Mouse (Mus musculus) myocyte (in vitro differentiated cells): ENCODE data around the gene Ndufaf2. TPM values are rescaled to one million over a fixed set of nuclear protein-coding genes. Genes with fewer than 3 reads are reported as not detected.
A peak's percentile ranks its signal among the peaks of the same experiment; 100 is the strongest.

Source experiments
- H3K27me3 ChIP-seq: one replicate; pipeline ENCODE4 v1.6.1; 2011; ENCODE audit not compliant: control insufficient read depth, insufficient read depth, insufficient read length
- H3K36me3 ChIP-seq: one replicate; pipeline ENCODE4 v1.6.1; 2011; ENCODE audit not compliant: control insufficient read depth, insufficient read depth
- H3K4me2 ChIP-seq: one replicate; pipeline ENCODE4 v1.6.1; 2011; ENCODE audit warnings: low read depth, control low read depth
- H3K4me3 ChIP-seq: one replicate; pipeline ENCODE4 v1.5.1; 2011; ENCODE audit warnings: mild to moderate bottlenecking, control low read depth, moderate library complexity
- H3K79me2 ChIP-seq: one replicate; pipeline ENCODE4 v1.6.1; 2011; ENCODE audit not compliant: control insufficient read depth, insufficient read depth
- H3ac ChIP-seq: one replicate; pipeline ENCODE4 v1.6.1; 2011; ENCODE audit not compliant: control insufficient read depth, insufficient read length
- CEBPB ChIP-seq: IDR thresholded peaks from 2 replicates; pipeline ENCODE4 v1.6.1; 2011; ENCODE audit warnings: mild to moderate bottlenecking, moderate library complexity; ENCODE audit not compliant: poor library complexity, insufficient read depth, severe bottlenecking
- E2F4 ChIP-seq: IDR thresholded peaks from one replicate; pipeline ENCODE4 v1.6.1; 2011; ENCODE audit warnings: mild to moderate bottlenecking, control low read depth, moderate library complexity; ENCODE audit not compliant: insufficient read depth
- MAX ChIP-seq: IDR thresholded peaks from one replicate; pipeline ENCODE4 v1.6.1; 2011; ENCODE audit warnings: low read depth, mild to moderate bottlenecking, control low read depth
- MYOD1 ChIP-seq, 3 experiments: IDR thresholded peaks; one replicate each; pipeline ENCODE4 v1.6.1; 2011; ENCODE audit warnings: control low read depth in 2 of 3, low read depth in 2 of 3, mild to moderate bottlenecking in 2 of 3, moderate library complexity in 1 of 3; ENCODE audit not compliant: insufficient read length in 2 of 3, control insufficient read depth in 1 of 3
- MYOG ChIP-seq, 3 experiments: IDR thresholded peaks; one replicate each; pipeline ENCODE4 v1.6.1; 2011; ENCODE audit warnings: control low read depth in 2 of 3, low read depth in 2 of 3, mild to moderate bottlenecking in 2 of 3; ENCODE audit not compliant: insufficient read length in 2 of 3, control insufficient read depth in 1 of 3, insufficient read depth in 1 of 3
- POLR2A ChIP-seq: IDR thresholded peaks from one replicate; pipeline ENCODE4 v1.6.1; 2011; ENCODE audit warnings: low read depth, mild to moderate bottlenecking, control low read depth, moderate library complexity; ENCODE audit not compliant: insufficient read length
- POLR2AphosphoS2 ChIP-seq: IDR thresholded peaks from one replicate; pipeline ENCODE4 v1.6.1; 2011; ENCODE audit warnings: low read depth, control low read depth; ENCODE audit not compliant: insufficient read length
- REST ChIP-seq: IDR thresholded peaks from one replicate; pipeline ENCODE4 v1.6.1; 2011; ENCODE audit warnings: mild to moderate bottlenecking, control low read depth, moderate library complexity; ENCODE audit not compliant: insufficient read depth, insufficient read length
- SRF ChIP-seq: IDR thresholded peaks from one replicate; pipeline ENCODE4 v1.6.1; 2011; ENCODE audit warnings: low read depth; ENCODE audit not compliant: control insufficient read depth, insufficient read length
- TCF12 ChIP-seq: IDR thresholded peaks from one replicate; pipeline ENCODE4 v1.6.1; 2011; ENCODE audit warnings: mild to moderate bottlenecking, control low read depth; ENCODE audit not compliant: poor library complexity, insufficient read depth, severe bottlenecking
- TCF3 ChIP-seq: IDR thresholded peaks from one replicate; pipeline ENCODE4 v1.6.1; 2011; ENCODE audit warnings: low read depth, control low read depth; ENCODE audit not compliant: insufficient read length
- USF1 ChIP-seq: IDR thresholded peaks from one replicate; pipeline ENCODE4 v1.6.1; 2011; ENCODE audit warnings: low read depth, mild to moderate bottlenecking, control low read depth, moderate library complexity
- polyA plus RNA-seq: library from polyadenylated mRNA; unstranded; fragments of >200 nt; fragmentation: generic; extraction: Trizol; gene quantifications from one replicate; pipeline ENCODE4 v1.2.1, GENCODE M21; 2012; ENCODE audit warnings: missing spikeins

The Ndufaf2 gene
- polyA plus RNA-seq, 1 experiment = 25.4 TPM

GRCm38 (mm10) chr13:108060286-108060885, 98.0 kb downstream of the Ndufaf2 start:
- H3K27me3 ChIP-seq = no peaks in the 10 kb centered on the region
- H3K79me2 ChIP-seq = no peaks in the 10 kb centered on the region
- H3ac ChIP-seq = no peak overlapping the region
- no peak overlapping the region for H3K4me2 ChIP-seq
- H3K36me3 ChIP-seq = no peaks in the 10 kb centered on the region
- H3K4me3 ChIP-seq = no peak overlapping the region
- TF ChIP-seq TCF12 (no peak), CEBPB (no peak), E2F4 (no peak), MYOD1 (IDR thresholded peaks at IDR 0.05; ENCODE audit: control insufficient read depth in 1 of 3, insufficient read length in 2 of 3, low read depth in 2 of 3) (no peak), USF1 (no peak), POLR2AphosphoS2 (no peak), SRF (no peak), MYOG (IDR thresholded peaks at IDR 0.05; ENCODE audit: control insufficient read depth in 1 of 3, insufficient read depth in 1 of 3, insufficient read length in 2 of 3, low read depth in 2 of 3) (no peak), POLR2A (no peak), REST (no peak), MAX (no peak), TCF3 (no peak)

GRCm38 (mm10) chr13:108056896-108057295, 101.5 kb downstream of the Ndufaf2 start:
- H3K27me3 ChIP-seq = no peaks in the 10 kb centered on the region
- no peak for TF ChIP-seq POLR2AphosphoS2
- no peak for TF ChIP-seq TCF3
- no peak for TF ChIP-seq MAX
- no peak for TF ChIP-seq CEBPB
- TF ChIP-seq MYOD1 (IDR thresholded peaks at IDR 0.05; ENCODE audit: control insufficient read depth in 1 of 3, insufficient read length in 2 of 3, low read depth in 2 of 3) = no peak
- TF ChIP-seq TCF12 = no peak
- TF ChIP-seq USF1 = no peak
- TF ChIP-seq POLR2A = no peak
- TF ChIP-seq REST = no peak
- no peak for TF ChIP-seq SRF
- no peak for TF ChIP-seq MYOG (IDR thresholded peaks at IDR 0.05; ENCODE audit: control insufficient read depth in 1 of 3, insufficient read depth in 1 of 3, insufficient read length in 2 of 3, low read depth in 2 of 3)
- no peak overlapping the region for H3K4me2 ChIP-seq
- no peak overlapping the region for H3K4me3 ChIP-seq
- no peaks in the 10 kb centered on the region for H3K79me2 ChIP-seq
- no peak overlapping the region for H3ac ChIP-seq
- no peaks in the 10 kb centered on the region for H3K36me3 ChIP-seq

GRCm38 (mm10) chr13:108047364-108047763, 111.1 kb downstream of the Ndufaf2 start:
- no peak overlapping the region for H3ac ChIP-seq
- H3K27me3 ChIP-seq = no peaks in the 10 kb centered on the region
- peaks cover 9% of the 10 kb centered on the region for H3K36me3 ChIP-seq
- H3K4me2 ChIP-seq = no peak overlapping the region
- peaks cover 32% of the 10 kb centered on the region for H3K79me2 ChIP-seq
- no peak for TF ChIP-seq MYOG (IDR thresholded peaks at IDR 0.05; ENCODE audit: control insufficient read depth in 1 of 3, insufficient read depth in 1 of 3, insufficient read length in 2 of 3, low read depth in 2 of 3)
- TF ChIP-seq MYOD1 (IDR thresholded peaks at IDR 0.05; ENCODE audit: control insufficient read depth in 1 of 3, insufficient read length in 2 of 3, low read depth in 2 of 3) = no peak
- H3K4me3 ChIP-seq = no peak overlapping the region

- TF ChIP-seq TCF3 (no peak), MYOD1 (IDR thresholded peaks at IDR 0.05; ENCODE audit: control insufficient read depth in 1 of 3, insufficient read length in 2 of 3, low read depth in 2 of 3) (no peak), TCF12 (no peak), POLR2A (no peak), E2F4 (no peak), MAX (no peak), SRF (no peak), MYOG (IDR thresholded peaks at IDR 0.05; ENCODE audit: control insufficient read depth in 1 of 3, insufficient read depth in 1 of 3, insufficient read length in 2 of 3, low read depth in 2 of 3) (no peak), REST (no peak), USF1 (no peak), CEBPB (no peak), POLR2AphosphoS2 (no peak)
- Histone ChIP-seq H3K27me3 (no peaks in the 10 kb centered on the region), H3ac (no peak overlapping the region), H3K79me2 (peaks cover 32% of the 10 kb centered on the region), H3K4me3 (no peak overlapping the region), H3K36me3 (peaks cover 9% of the 10 kb centered on the region), H3K4me2 (no peak overlapping the region)
These were observed 111.5 kb downstream of the Ndufaf2 start for GRCm38 (mm10) chr13:108046891-108047290.

- peaks cover 32% of the 10 kb centered on the region for H3K79me2 ChIP-seq
- H3ac ChIP-seq = no peak overlapping the region
- peak overlapping the region; percentile 81 for H3K4me2 ChIP-seq
- no peak for TF ChIP-seq SRF
- TF ChIP-seq MYOG (IDR thresholded peaks at IDR 0.05; ENCODE audit: control insufficient read depth in 1 of 3, insufficient read depth in 1 of 3, insufficient read length in 2 of 3, low read depth in 2 of 3) = no peak
- TF ChIP-seq REST = no peak
- no peak for TF ChIP-seq POLR2AphosphoS2
- no peak for TF ChIP-seq MAX
- no peaks in the 10 kb centered on the region for H3K27me3 ChIP-seq
- H3K36me3 ChIP-seq = peaks cover 9% of the 10 kb centered on the region
- no peak overlapping the region for H3K4me3 ChIP-seq
These were observed 112.4 kb downstream of the Ndufaf2 start for GRCm38 (mm10) chr13:108046071-108046470.
